Mouse (Mus musculus): ENCODE measurements at regions not wholly inside any gene's neighbourhood (a gene's known extent, or its start where the extent isn't known, plus 50 kb on each side); places are given as distances from the start of the nearest gene placed in this dataset.

DNA sequence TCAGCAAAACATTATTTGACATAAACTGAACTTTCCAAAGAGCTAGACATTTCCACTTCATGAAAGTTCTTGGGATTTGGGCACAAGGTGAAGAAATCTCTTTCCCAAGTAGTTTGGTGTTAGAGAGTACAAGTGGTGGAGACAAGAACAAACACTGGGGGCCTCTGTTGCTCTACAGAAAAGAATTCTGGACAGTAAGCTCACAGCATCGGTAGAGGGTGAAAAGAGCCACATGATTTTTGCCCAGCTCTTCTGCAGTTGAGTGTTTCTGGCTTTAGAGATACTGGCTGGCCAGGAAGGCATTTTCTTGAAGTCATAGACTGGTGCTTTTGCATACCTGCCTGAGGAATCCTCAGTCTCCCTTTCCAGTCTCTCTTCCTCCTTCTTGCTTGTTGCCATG, 127.8 kb downstream of the Stk31 start:
- no peak for ATAC-seq

DNA sequence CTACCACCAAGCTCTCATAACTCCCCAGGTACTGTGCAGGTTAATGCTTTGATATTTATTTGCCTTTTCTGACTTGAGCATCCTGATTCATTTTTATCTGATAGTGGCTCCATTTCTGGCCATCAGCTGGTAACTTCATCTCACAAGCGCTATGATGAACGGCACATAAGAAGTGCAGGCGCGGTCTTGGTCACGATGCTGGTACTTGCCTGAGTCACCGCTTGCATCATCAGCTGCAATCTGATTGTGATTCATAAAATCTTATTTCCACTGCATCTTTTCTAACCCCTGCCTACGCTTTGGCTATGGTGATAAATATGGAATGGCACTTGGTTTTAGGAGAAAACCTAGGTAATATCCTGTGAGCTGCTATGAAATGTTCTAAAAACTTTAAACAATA, 128.3 kb downstream of the Stk31 start:
- ATAC-seq, result no peak

DNA sequence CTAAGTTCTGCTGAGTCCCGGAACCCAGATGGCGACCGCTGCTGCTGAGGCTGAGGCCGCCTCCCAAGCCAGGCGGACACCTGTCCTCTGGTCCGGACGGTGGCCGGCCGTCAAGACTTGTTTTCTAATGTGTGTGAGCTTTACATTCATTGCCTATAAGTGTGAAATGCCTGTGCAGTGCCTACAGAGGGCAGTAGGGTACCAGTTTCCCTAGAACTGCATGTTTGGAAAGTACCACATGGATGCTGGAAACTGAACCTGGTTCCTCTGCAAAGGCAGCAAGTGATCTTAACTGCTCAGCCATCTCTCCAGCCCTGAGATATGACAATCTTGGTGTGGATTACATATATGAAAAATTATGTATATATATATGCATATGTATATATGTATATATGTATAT, 138.6 kb downstream of the Stk31 start:
- ATAC-seq, result no peak

DNA sequence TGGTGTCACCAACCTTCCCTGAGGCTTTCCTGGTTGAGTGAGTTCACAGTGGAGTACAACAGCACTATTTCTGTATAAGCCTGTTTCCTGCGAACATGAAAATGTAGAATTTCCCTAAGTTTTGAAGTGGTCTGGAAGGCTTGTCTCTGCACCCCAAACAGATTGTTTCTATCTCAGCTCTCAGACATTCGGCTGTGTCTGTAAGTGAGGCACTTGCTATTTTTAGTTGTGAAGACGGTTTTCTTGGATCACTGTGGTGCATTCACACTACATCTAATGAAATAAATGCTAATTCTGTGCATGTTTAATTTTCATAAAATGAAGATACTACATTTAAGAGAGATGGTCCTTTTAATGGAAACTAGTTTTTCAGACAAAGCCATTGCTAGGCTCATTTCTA, 139.1 kb downstream of the Stk31 start:
- ATAC-seq, result no peak

DNA sequence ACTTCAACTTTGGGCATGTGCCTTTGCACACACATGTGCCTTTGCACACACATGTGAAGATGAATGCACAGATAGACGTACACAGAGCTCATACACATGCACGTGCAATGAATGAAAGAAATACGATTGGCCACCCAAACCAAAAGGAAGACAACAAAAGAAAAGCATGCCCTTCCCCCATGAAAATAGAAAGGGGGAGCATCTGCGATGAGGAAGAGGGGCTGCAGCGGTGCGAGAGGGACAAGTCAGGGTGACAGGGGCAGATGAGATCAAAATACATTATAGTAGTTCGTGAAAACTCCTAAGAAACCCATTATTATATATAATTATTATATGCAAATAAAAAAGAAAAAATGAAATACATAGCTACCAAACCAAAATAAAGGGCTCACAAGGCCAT, 149.5 kb downstream of the Stk31 start:
- no peak for ATAC-seq

DNA sequence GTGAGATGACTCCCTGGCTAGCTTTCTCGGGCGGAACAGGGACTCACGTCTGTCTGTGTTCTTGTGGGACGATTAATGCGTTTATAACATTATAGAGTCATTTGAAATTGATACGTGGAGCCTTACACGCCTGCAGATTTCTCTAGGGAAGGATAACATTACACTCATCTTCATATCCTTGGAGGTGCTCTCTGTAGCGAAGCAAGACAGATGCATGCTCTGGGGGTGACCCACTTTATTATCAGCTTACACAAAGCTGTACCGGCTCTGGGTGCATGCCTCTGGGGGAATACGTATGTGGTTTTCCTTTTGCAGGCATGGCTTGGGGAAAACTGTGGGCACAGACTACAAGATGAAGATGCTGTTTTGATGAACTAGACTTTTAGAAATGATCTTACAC, 159.7 kb downstream of the Stk31 start:
- ATAC-seq, result no peak

DNA sequence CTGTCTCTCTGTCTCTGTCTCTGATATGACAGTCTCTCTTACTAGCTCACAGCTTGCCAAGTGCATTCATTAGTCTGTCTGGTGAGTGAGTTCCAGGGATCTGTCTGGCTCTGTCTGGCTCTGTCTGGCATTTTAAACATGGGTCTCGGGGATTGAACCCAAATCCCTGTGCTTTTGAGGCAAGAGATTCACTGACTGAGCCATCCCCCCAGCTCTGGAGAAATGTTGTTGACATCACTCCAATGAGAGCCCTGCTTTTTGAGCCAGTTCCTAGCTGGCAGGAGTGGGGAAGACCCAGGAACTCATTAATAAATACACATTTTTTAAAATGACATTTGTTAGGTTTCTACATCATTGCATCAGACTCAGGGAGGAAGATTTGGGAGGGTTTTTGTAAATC, 163.1 kb downstream of the Stk31 start:
- ATAC-seq, result no peak

DNA sequence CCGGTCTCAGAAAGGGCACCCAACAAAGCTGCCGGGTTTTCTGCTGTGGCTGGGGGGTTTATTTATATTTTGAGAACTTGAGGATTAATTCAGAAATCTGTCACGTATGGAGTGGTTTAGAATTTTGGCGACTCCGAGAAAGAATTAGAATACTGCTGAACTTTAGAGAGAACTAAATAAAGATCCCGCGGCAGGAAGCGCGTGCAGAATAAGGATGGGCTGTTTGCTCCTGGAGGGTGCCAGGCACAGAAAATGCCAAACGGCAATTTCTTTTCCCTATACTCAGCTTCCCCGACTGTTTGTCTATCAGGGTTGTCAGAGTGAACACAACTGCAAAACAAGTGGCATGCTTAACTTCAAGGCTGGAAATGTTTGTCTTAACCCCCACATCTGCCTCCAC, 163.7 kb downstream of the Stk31 start:
- no peak for ATAC-seq

DNA sequence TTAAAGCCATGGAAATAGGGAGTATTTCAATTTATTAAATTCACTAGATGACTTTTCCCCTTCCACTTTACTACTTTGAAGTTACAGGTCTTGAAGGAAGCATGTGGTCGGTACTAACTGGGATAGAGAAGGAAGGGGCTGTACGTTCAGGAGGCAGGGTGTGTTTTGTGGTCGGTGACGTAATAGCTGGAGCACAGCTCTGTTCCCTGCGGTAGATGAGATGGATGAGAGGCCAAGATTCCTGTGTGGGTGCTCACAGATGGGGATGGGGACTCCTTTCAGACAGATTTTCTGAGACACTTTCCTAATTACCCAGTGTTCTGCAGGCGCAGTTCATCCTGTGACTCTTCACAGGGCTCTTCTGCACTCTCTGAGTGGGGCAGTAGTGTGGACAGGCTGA, 182.9 kb downstream of the Stk31 start:
- ATAC-seq, result no peak

DNA sequence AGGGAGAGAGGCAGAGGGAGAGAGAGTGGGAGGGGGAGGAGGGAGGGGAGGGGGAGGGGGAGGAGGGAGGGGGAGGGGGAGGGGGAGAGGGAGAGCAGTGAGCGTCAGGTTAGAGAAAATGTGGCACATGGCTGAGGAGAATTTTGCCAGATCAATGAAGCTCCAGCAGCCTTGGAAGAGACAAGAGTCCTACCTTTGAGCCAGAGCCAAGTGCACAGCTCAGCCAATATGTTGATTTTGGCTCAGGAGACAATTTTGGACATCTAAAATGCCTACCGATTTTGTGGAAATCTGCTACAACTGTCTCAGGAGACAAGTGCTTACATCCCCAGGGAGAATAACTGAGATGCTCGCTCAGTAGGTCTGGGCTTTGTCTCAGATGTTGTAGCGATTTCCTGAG, 184.3 kb downstream of the Stk31 start:
- ATAC-seq, result no peak

DNA sequence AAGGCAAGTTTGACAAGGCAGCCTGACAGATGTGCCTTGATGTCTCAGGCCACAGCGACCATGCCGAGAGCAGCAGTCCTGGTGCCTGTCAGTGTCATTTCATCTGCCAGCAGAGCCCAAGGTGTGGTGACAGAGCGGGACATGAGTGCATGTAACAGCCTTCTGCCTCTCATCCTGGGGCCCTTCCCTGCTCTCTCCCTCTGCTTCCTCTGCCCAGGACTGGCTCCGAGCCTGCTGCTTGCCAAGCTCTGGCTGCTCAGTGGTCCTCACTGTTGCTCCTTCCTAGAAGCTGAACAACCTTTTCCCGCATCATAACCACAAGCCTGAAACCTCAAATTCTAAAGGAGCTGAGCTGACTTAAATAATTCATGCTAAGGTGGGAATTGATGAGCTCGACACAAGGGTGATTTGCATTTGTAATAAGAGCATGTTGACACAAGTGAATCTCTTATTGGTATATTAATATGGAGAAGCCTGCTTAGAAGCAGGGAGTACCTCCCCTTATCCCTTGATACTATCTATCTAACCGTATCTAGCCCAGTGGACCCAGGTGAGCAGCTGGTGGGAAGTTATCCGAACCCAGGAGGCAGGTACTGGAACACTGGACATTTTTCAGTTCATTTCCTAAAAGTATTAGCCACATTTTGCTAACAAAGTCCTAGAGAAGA, 186.8 kb downstream of the Stk31 start:
- no peak for ATAC-seq

DNA sequence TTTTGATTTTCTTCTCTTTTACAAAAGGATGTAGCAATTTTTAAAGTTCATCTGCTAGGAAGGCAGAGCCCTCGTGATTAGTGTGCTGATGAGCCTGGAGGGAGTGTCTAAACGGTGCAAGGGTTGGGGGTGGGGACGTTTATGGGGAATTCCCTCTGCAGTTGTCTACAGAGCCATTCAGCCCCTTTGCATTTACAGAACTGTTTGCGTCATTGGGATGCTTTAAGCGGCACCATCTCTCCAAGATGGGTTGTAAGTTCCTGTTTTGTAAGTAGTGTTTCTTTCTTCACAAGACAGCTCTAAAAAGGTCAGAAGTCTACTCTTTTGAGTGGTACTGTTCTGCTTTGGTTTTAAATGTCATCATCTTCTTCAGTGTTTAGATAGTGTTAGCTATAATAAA, 191.1 kb downstream of the Stk31 start:
- ATAC-seq, result peak; percentile 92

DNA sequence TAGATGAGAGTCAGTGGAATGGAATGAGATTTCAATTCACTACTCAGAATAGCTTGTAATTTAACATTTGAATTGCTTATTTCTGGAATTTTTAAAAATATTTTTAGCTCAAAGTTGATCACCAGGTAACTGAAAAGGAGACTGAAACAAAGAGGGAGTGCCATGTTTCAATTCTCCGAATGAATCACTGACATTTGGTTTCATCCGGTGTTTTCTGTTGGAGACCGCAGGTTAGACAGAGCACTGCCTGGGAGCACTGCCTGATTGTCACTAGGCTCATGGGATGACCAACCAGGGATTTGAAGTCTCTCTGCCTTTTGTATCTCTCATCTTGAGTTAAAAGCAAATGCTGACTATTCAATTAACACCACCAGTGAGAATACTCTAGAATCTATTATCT, 193.3 kb downstream of the Stk31 start:
- no peak for ATAC-seq

DNA sequence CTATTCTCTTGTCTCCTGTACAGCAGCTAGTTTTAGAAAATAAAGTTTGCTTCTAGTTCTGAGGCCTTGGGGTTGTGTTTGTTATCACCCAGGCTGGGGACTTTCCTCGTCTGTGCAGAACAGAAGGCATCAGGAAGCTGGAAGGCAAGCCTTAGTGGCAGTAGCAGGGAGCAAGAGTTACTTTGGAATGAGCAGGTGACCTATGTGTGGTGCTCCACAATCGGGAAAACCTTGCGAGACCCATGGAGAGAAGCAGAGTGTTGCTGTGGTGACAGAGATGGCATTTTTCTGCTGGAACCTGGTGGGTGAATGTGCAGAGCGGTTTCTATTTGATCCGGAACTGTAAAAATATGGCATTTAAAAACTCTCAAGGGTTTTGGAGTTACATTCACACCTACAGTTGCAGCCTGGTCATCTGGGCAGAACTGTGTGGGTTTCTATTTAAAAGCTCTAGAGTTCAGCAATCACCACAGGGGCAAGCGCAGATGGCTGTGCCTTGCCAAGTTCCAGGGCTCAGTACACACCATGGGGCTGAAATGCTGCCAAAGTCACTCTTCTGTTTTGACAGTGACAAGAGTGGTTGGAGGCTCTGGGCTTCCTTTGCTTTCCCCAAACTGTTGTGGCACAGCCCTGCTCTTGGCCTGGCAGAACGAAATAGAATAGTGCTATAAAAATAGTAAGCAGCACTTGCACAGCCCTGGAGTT, 195.7 kb downstream of the Stk31 start:
- no peak for ATAC-seq

DNA sequence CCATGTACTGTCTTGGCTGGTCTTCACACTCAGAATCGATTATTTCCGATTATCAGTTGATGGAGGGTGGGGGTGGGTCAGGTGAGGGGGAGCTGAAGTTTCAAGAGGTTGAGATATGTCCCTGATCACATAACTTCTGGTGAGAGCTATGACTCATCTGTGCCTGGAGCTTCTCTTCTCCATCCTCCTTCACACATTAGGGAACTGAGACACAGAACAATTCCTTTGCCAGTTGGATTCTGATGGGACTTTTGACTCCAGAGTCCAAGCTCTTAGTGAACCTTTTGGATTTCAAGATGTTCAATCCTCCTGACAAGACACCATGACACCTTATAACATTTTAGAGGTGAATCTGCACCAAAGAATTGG, 196.2 kb downstream of the Stk31 start:
- ATAC-seq, result no peak

DNA sequence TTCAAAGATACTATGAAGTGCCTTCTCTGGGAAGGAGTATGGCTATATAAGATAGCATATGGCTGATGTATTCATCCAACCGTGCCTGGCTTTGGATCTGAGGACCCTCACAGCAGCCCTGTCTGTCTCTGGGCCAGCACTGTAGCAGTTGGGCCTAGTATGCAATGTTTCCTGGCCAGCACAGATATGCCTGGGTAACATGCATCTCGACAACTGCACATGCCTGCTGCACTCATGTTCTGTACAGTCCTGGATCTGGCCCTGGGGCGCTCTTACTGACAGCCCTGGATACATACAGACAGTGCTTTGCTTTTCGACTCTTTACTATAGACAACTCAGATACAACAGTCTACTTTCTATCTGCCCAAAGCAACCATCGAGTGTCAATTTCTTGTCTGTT, 197.3 kb downstream of the Stk31 start:
- no peak for ATAC-seq

DNA sequence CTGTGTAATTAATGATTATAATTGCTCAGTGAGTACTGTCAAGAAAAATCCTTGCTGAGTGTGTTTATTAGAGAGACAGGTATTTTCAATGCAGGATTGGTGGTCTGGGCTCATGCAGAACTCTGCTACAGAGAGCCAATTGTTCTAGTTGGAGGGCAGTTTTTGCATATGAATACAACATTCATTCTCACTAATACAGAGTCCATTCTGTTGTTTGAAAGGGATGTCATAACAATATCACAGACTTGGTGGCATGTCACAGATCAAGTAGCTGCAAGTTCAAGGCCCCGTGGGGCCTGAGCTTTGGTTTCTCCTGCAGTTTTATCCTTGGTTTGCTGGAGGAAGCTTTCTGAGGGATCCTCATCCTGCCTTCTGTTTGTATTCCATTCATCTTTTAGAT, 207.8 kb downstream of the Stk31 start:
- no peak for ATAC-seq

DNA sequence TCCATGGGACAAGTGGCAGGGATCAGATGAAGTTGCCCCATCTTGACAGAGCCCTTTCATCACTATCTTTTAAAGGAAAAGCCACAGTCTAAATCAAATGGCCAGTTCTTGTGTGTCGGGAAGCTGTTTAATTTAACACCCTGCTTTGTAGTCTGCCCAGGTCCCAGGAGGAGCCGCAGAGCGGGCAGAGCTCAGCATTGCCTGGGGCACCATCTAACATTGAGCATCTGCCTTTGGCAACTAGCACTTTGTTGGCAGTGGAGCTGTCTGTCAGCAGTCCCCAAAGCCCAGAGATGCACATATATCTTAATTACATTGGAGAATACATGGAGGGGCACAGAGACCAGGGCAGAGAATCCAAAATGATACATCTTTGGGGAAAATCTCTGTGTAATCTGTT, 208.4 kb downstream of the Stk31 start:
- ATAC-seq, result no peak

DNA sequence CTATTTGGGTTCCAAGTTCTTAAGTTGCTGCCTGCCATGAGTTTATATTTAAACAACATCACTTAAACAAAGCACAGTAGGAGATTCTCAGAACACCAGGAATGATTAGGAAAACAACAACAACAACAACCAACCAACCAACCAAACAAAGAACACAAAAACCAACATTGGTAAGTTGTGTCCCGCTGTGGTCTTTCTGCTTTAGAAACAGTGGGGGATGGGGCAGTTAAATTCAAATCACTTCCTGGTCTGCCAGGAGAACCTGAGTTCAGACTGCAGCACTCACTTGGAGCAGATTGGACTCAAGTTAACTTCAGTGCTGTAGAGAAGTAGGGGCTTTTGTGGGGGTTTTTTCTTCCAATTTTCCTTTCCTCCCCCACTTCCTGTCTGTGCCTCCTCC, 210.6 kb downstream of the Stk31 start:
- ATAC-seq, result peak; percentile 37

DNA sequence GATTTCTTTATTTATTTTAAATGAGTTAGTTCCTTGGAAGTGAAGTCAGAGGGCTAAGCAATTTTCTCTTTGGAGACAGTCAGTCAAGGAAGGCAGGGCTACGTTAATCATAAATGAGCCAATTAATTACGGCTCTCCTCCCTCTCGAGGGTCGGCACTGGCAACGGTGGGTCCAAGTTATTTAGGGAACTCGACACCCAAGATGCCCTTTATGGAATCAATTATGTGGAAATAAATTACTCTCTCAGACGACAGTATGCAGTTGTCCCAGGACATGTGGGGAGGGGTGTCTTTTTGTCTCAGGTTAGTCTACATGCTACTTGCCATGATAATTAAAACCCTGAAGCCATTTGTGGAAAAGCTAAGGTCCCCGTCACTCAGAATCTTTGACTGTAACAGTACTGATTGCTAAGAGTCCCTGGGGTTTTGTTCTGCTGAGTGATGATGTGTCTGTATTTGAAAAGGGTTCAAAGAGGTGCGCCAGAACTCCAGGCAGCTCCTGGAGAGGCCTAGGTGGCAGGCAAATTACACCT, 211.3 kb downstream of the Stk31 start:
- no peak for ATAC-seq

DNA sequence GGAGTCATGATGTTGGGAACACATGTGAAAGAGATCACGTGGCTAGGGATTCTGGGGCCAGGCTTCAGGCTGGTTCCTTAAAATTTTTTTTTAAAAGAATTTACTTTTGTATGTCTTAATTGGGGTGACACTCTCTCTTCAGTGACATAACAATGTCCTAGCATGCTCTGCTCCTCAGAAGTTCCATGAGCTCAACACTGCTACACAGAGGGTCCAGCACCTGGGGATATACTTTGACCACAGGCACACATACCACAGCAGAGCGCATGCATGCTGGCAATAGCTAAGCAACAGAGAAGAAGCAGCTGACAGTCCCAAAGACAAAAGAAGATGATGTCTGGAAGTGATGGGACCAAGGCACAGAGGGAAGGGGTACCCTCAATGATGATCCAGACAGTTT, 198.4 kb upstream of the Npy start:
- no peak for ATAC-seq

DNA sequence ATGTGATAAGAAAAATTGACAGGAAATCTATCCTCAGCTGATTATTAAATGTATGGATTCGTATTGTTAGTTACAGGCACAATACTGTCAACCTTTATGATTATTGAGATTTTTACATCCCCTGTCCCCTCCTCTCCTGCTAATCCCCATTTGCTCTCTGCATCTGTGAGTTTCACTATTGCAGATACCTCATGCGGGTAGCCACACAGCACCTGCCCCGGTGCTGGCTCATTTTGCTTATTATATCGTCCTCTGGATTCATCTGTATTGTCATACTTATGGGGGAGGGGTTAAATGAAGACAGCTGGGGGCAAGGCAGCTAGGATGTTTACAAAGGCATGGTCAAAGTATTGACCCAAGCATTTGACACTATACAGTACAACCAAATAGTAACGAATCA, 197.9 kb upstream of the Npy start:
- no peak for ATAC-seq

DNA sequence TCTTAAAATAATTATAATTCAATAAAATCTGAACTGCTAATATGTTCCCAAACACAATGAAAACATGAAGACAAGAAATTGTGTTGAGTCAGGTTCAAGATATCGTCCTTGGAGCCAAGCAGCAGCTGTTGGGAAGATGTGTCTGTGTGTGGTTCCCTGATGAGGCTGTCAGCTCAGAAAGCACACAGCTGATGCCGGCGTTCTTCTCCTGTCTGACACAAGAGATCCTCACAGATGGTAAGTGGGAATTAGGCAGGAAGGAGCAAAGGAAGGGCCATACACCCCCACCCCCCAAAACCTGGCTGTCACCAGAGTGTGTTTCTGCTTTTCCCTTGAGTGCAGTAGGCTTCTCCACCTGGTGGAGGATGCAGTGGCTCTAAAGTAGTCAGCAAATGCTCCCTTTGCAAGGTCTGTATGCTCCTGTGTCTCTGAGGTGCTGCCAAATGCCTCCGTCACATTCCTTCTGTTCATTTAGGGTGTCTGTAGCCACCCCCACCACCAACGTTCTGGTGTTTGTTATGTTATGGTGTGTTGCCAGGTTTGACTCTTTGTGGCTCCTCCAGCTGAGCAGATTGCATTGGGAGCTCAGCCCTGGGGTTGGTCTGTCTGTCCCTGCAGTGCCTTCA, 188.9 kb upstream of the Npy start:
- no peak for ATAC-seq

DNA sequence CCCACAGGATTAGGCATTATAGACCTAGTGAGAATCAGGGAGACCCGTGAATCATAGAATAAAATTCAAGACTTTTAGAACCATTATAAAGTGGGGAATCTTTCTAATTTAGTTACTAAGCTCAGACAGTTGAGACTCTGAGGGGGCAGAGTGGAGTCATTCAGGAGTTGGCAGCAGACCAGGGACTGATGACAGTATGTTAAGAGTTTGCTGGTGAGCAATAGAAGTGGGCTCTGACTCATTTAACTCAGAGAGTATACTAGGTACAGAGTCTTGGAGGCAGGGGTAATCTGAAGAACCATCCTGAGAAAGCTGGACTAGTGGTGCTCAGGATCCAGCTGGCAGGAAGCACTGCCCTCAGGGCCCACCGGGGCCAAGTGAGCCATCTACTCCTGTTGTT, 184.9 kb upstream of the Npy start:
- no peak for ATAC-seq

All from CD4-positive, CD25-positive, alpha-beta regulatory T cell, adult 4 months (primary cell).